Mouse (Mus musculus): ENCODE measurements around the gene Ctsz. TPM values are rescaled to one million over a fixed set of nuclear protein-coding genes. Genes with fewer than 3 reads are reported as not detected.
A peak's percentile ranks its signal among the peaks of the same experiment; 100 is the strongest.

Ctsz gene
- total RNA-seq (2021): 10 to 100 TPM; 31.5 to 33.5 TPM

GRCm38 (mm10) chr2:174438737-174439449 is at the start of gene Ctsz:
Gene Ctsz (minus strand): TSS chr2:174439039.
- intact Hi-C loops (cut with DNase I): no loop called here
- peak; percentile 53 for DNase-seq

GRCm38 (mm10) chr2:174487005-174487404 is 48.2 kb upstream of the Ctsz start:
- intact Hi-C loops (cut with DNase I): no loop called here
- DNase-seq: no peak

- intact Hi-C loops (cut with DNase I): loop anchor here (10.0 kb wide), 1 partner anchor 196 kb away; no protein-coding TSS in a partner anchor
- no peak for DNase-seq
Measured at GRCm38 (mm10) chr2:174478746-174479145, 39.9 kb upstream of the Ctsz start.

- DNase-seq: no peak
- intact Hi-C loops (cut with DNase I): loop anchor here (10.0 kb wide), 1 partner anchor 197 kb away; no protein-coding TSS in a partner anchor
Measured at GRCm38 (mm10) chr2:174477543-174478319, 38.9 kb upstream of the Ctsz start.

GRCm38 (mm10) chr2:174473550-174473927 is 34.7 kb upstream of the Ctsz start:
- DNase-seq: no peak
- intact Hi-C loops (cut with DNase I): loop anchor here (10.0 kb wide), 1 partner anchor 201 kb away; no protein-coding TSS in a partner anchor

- intact Hi-C loops (cut with DNase I): loop anchor here (10.0 kb wide), 1 partner anchor 202 kb away; no protein-coding TSS in a partner anchor
- peak; percentile 100 for DNase-seq
Measured at GRCm38 (mm10) chr2:174472818-174473549, 34.1 kb upstream of the Ctsz start, which contains the start of gene Prelid3b. Gene Prelid3b (minus strand): TSS chr2:174473081.

GRCm38 (mm10) chr2:174472407-174472806 is 33.6 kb upstream of the Ctsz start:
- intact Hi-C loops (cut with DNase I): loop anchor here (10.0 kb wide), 1 partner anchor 202 kb away; no protein-coding TSS in a partner anchor

GRCm38 (mm10) chr2:174470786-174471405 is 32.1 kb upstream of the Ctsz start:
- intact Hi-C loops (cut with DNase I): loop anchor here (10.0 kb wide), 1 partner anchor 204 kb away; no protein-coding TSS in a partner anchor
- no peak for DNase-seq

More at GRCm38 (mm10) chr2:174472407-174472806, 33.6 kb upstream of the Ctsz start:
- DNase-seq: no peak

GRCm38 (mm10) chr2:174470333-174470732 is 31.5 kb upstream of the Ctsz start:
- no peak for DNase-seq
- intact Hi-C loops (cut with DNase I): loop anchor here (10.0 kb wide), 1 partner anchor 204 kb away; no protein-coding TSS in a partner anchor

- DNase-seq: peak; percentile 96
- intact Hi-C loops (cut with DNase I): loop anchor here (10.0 kb wide), 2 partner anchors 129 to 391 kb away; no protein-coding TSS in a partner anchor
Measured at GRCm38 (mm10) chr2:174463789-174464523, 25.1 kb upstream of the Ctsz start, which contains the start of gene Atp5e. Gene Atp5e (minus strand): TSS chr2:174464105.

GRCm38 (mm10) chr2:174463370-174463769 is 24.5 kb upstream of the Ctsz start:
- peak; percentile 10 for DNase-seq
- intact Hi-C loops (cut with DNase I): loop anchor here (10.0 kb wide), 2 partner anchors 129 to 391 kb away; no protein-coding TSS in a partner anchor

- intact Hi-C loops (cut with DNase I): no loop called here
- no peak for DNase-seq
Measured at GRCm38 (mm10) chr2:174459365-174459764, 20.5 kb upstream of the Ctsz start.

GRCm38 (mm10) chr2:174453681-174454080 is 14.8 kb upstream of the Ctsz start:
- intact Hi-C loops (cut with DNase I): no loop called here

GRCm38 (mm10) chr2:174450353-174450752 is 11.5 kb upstream of the Ctsz start, which contains the start of gene Tubb1:
Gene Tubb1 (plus strand): TSS chr2:174450695.
- intact Hi-C loops (cut with DNase I): no loop called here

More at GRCm38 (mm10) chr2:174453681-174454080, 14.8 kb upstream of the Ctsz start:
- DNase-seq: no peak

GRCm38 (mm10) chr2:174448405-174448804 is 9.6 kb upstream of the Ctsz start:
- no peak for DNase-seq
- intact Hi-C loops (cut with DNase I): no loop called here

More at GRCm38 (mm10) chr2:174450353-174450752, 11.5 kb upstream of the Ctsz start, which contains the start of gene Tubb1:
- DNase-seq: no peak

GRCm38 (mm10) chr2:174446905-174447304 is 8.1 kb upstream of the Ctsz start:
- DNase-seq: no peak
- intact Hi-C loops (cut with DNase I): no loop called here

GRCm38 (mm10) chr2:174446492-174446891 is 7.7 kb upstream of the Ctsz start:
- DNase-seq: no peak
- intact Hi-C loops (cut with DNase I): no loop called here

GRCm38 (mm10) chr2:174445018-174445417 is 6.2 kb upstream of the Ctsz start:
- intact Hi-C loops (cut with DNase I): no loop called here
- no peak for DNase-seq

GRCm38 (mm10) chr2:174444359-174444758 is 5.5 kb upstream of the Ctsz start:
- no peak for DNase-seq
- intact Hi-C loops (cut with DNase I): no loop called here

Data from left cerebral cortex, postnatal 4 days (tissue).